ENCODE assay signal across 9 mouse cellular contexts in genomic region chr5:73257723-73258122, GRCm38 (mm10). TPM values are rescaled to one million over a fixed set of nuclear protein-coding genes. Genes with fewer than 3 reads are reported as not detected.
DNase-seq lines count a peak whose midpoint lies in the region; ATAC-seq and TF ChIP-seq lines count a peak whose summit lies in the region.
"Had no signal": no experiment of that assay in that cellular context is flagged by ENCODE, and none has a peak within 500 bp of the region (broad histone marks: within the 10 kb centered on the region; RNA-seq: fewer than 3 reads in every experiment).

No protein-coding gene starts in this region.

- H3K4me1 ChIP-seq in heart, embryonic 14.5 days (ENCODE audit: control insufficient read depth in 2 of 2, insufficient read depth in 2 of 2, low read length in 2 of 2): peaks cover 6 to 26% of the 10 kb centered on the region in 2 experiments
- peaks cover 6% of the 10 kb centered on the region for H3K4me1 ChIP-seq in heart, adult 2 months (ENCODE audit: control insufficient read depth, insufficient read depth, low read length)
- H3K4me1 ChIP-seq in G1E (ENCODE audit: insufficient read depth, low read depth, low read length): peaks cover 54% of the 10 kb centered on the region
- peaks cover 14% of the 10 kb centered on the region for H3K4me1 ChIP-seq in forebrain, postnatal 0 days (ENCODE audit: insufficient read depth)
- H3K4me1 ChIP-seq in liver, embryonic 14.5 days (replicated peaks; ENCODE audit: control insufficient read depth in 2 of 2, insufficient read depth in 2 of 2, low read length in 1 of 2): peaks cover 25 to 27% of the 10 kb centered on the region in 2 experiments

- ATAC-seq in heart, embryonic 14.5 days (ENCODE audit: insufficient number of reproducible peaks, insufficient read depth, low FRiP score, low read depth): no peak
- no peak for ATAC-seq in G1E (ENCODE audit: extremely low read depth, insufficient number of reproducible peaks, low FRiP score, poor library complexity, severe bottlenecking)
- no peak for ATAC-seq in forebrain, postnatal 0 days
- no peak for ATAC-seq in liver, embryonic 14.5 days (ENCODE audit: insufficient read depth)
- ATAC-seq in monocyte, adult 5-6 weeks (replicated peaks; ENCODE audit: insufficient number of reproducible peaks, low FRiP score, low TSS enrichment, poor library complexity, severe bottlenecking): no peak

- no peak for TF ChIP-seq EP300 in heart, adult 2 months (IDR thresholded peaks at IDR 0.05; ENCODE audit: insufficient read depth, low read depth, low read length)
- TF ChIP-seq EP300 in liver, embryonic 14.5 days (IDR thresholded peaks at IDR 0.05; ENCODE audit: low read depth): no peak

- intact Hi-C loops in heart, adult 2 months (cut with DNase I): loop anchor here (10.0 kb wide), 1 partner anchor 343 kb away; the partner anchor contains the start of gene Slain2

- no peaks in the 10 kb centered on the region for H3K9me3 ChIP-seq in heart, embryonic 14.5 days (ENCODE audit: control insufficient read depth, low read length)
- no peaks in the 10 kb centered on the region for H3K9me3 ChIP-seq in G1E (replicated peaks)
- H3K9me3 ChIP-seq in forebrain, postnatal 0 days (ENCODE audit: low read length): no peaks in the 10 kb centered on the region
- H3K9me3 ChIP-seq in liver, embryonic 14.5 days (ENCODE audit: control insufficient read depth, low read length): no peaks in the 10 kb centered on the region

- no peak overlapping the region for H3K27ac ChIP-seq in heart, embryonic 14.5 days (replicated peaks in 1 of 2; ENCODE audit: control insufficient read depth in 1 of 2, insufficient read depth in 1 of 2, low read depth in 2 of 2, low read length in 2 of 2)
- H3K27ac ChIP-seq in heart, adult 2 months: no peak overlapping the region
- no peak overlapping the region for H3K27ac ChIP-seq in forebrain, postnatal 0 days (ENCODE audit: low read depth, low read length)
- peak overlapping the region; percentile 71; the same call in 1 of the 2 replicates for H3K27ac ChIP-seq in liver, embryonic 14.5 days

- 49% methylated on average over 8 of the region's 8 CpGs for WGBS in heart, embryonic 14.5 days
- 49% methylated on average over 8 of the region's 8 CpGs for WGBS in heart, adult 2 months
- 55% methylated on average over 8 of the region's 8 CpGs for WGBS in forebrain, postnatal 0 days
- WGBS in liver, embryonic 14.5 days (ENCODE audit: insufficient replicate concordance): 24% methylated on average over 8 of the region's 8 CpGs

- no peak for DNase-seq in heart, adult 2 months
- DNase-seq in G1E (ENCODE audit: low spot score): no peak
- no peak for DNase-seq in forebrain, postnatal 0 days
- no peak for DNase-seq in liver, embryonic 14.5 days (ENCODE audit: low read depth in 3 of 3, low spot score in 3 of 3)
- DNase-seq in frontal cortex, adult 2 months (ENCODE audit: extremely low spot score in 1 of 2, low spot score in 1 of 2): no peak
- no peak for DNase-seq in layer of hippocampus, postnatal 25 days (ENCODE audit: extremely low spot score in 1 of 2, low spot score in 1 of 2)
- DNase-seq: kidney, adult 18-20 months had no signal

- no peak for TF ChIP-seq CTCF in heart, adult 2 months (IDR thresholded peaks at IDR 0.05)
- no peak for TF ChIP-seq CTCF in G1E (IDR thresholded peaks at IDR 0.05; ENCODE audit: low read depth, low read length)
- no peak for TF ChIP-seq CTCF in forebrain, postnatal 0 days (IDR thresholded peaks at IDR 0.05; ENCODE audit: low read depth)
- TF ChIP-seq CTCF in liver, embryonic 14.5 days (IDR thresholded peaks at IDR 0.05; ENCODE audit: low read depth): no peak

- TF ChIP-seq POLR2A in heart, adult 2 months (IDR thresholded peaks at IDR 0.05; ENCODE audit: insufficient read depth, low read depth, low read length): no peak

- H3K79me2 ChIP-seq in heart, adult 2 months (replicated peaks; ENCODE audit: control insufficient read depth, insufficient read depth, low read length): 0 out of 2 replicates have a peak, but pooled peaks cover 1% of the 10 kb centered on the region

- H3K27me3 ChIP-seq in heart, embryonic 14.5 days (ENCODE audit: control insufficient read depth, insufficient read depth, low read length): no peaks in the 10 kb centered on the region
- no peaks in the 10 kb centered on the region for H3K27me3 ChIP-seq in heart, adult 2 months (ENCODE audit: control insufficient read depth, insufficient read depth, low read length)
- H3K27me3 ChIP-seq in G1E (ENCODE audit: insufficient read depth, low read length): no peaks in the 10 kb centered on the region
- no peaks in the 10 kb centered on the region for H3K27me3 ChIP-seq in forebrain, postnatal 0 days (ENCODE audit: insufficient read depth, low read length)
- no peaks in the 10 kb centered on the region for H3K27me3 ChIP-seq in liver, embryonic 14.5 days (ENCODE audit: control insufficient read depth, insufficient read depth, low read length)

- peak overlapping the region; percentile 76 for H3K9ac ChIP-seq in heart, embryonic 14.5 days (ENCODE audit: low read length)
- H3K9ac ChIP-seq in heart, adult 2 months (ENCODE audit: low read depth, low read length): no peak overlapping the region
- H3K9ac ChIP-seq in forebrain, postnatal 0 days: peak overlapping the region; percentile 6; the same call in 1 of the 2 replicates
- peak overlapping the region; percentile 68 for H3K9ac ChIP-seq in liver, embryonic 14.5 days (replicated peaks)

- H3K4me2 ChIP-seq in heart, embryonic 14.5 days (ENCODE audit: low read length): peak overlapping the region; percentile 93
- peak overlapping the region; percentile 52; the same call in 1 of the 2 replicates for H3K4me2 ChIP-seq in forebrain, postnatal 0 days (ENCODE audit: low read depth)
- peak overlapping the region; percentile 85 for H3K4me2 ChIP-seq in liver, embryonic 14.5 days (ENCODE audit: low read depth)

- H3K36me3 ChIP-seq in heart, embryonic 14.5 days (ENCODE audit: control insufficient read depth, insufficient read depth, low read length): no peaks in the 10 kb centered on the region
- H3K36me3 ChIP-seq in heart, adult 2 months (ENCODE audit: control insufficient read depth, insufficient read depth, low read length): peaks cover 8% of the 10 kb centered on the region
- H3K36me3 ChIP-seq in G1E (replicated peaks): no peaks in the 10 kb centered on the region
- H3K36me3 ChIP-seq in forebrain, postnatal 0 days (ENCODE audit: insufficient read depth): no peaks in the 10 kb centered on the region
- no peaks in the 10 kb centered on the region for H3K36me3 ChIP-seq in liver, embryonic 14.5 days (replicated peaks; ENCODE audit: control insufficient read depth, insufficient read depth, low read depth)

- peak overlapping the region in 1 of 2 experiments; percentile 59; a peak in 1 of 4 replicates for H3K4me3 ChIP-seq in heart, embryonic 14.5 days (ENCODE audit: control insufficient read depth in 1 of 2, insufficient read depth in 1 of 2, low read depth in 1 of 2, low read length in 2 of 2)
- H3K4me3 ChIP-seq in heart, adult 2 months: no peak overlapping the region; the same call in 1 of the 2 replicates
- H3K4me3 ChIP-seq in G1E (ENCODE audit: low read depth, low read length): peak overlapping the region; percentile 96; the same call in 1 of the 2 replicates
- H3K4me3 ChIP-seq in forebrain, postnatal 0 days (ENCODE audit: low read depth, low read length): no peak overlapping the region
- H3K4me3 ChIP-seq in liver, embryonic 14.5 days (ENCODE audit: insufficient read depth in 1 of 2, low read depth in 2 of 2, low read length in 2 of 2): peak overlapping the region; percentile 44 to 67

RNA-seq across cellular contexts. Expression of gene Fryl, which starts 1.3 kb away (rescaled TPM):
- 30.5 and 35.0 TPM in 2 replicates for polyA plus RNA-seq in heart, embryonic 14.5 days (2014; fragmentation: Nextera tagmentation; extraction: Ambion mirVana)
- total RNA-seq in heart, adult 2 months (2021): 10 to 100 TPM; 32.9 to 40.7 TPM
- 25.9 and 27.4 TPM in 2 replicates for polyA plus RNA-seq in heart, adult 2 months (2012; rRNA removed)
- 352 and 439 TPM in 2 replicates for total RNA-seq in G1E (2014; fragmentation: Nextera tagmentation)
- 112 and 118 TPM in 2 replicates for total RNA-seq in G1E (2017)
- polyA plus RNA-seq in G1E (2012): 133 and 147 TPM in 2 replicates
- 46.9 and 53.6 TPM in 2 replicates for total RNA-seq in forebrain, postnatal 0 days (2014; rRNA removed)
- polyA plus RNA-seq in forebrain, postnatal 0 days (2015; fragmentation: Nextera tagmentation; extraction: Ambion mirVana): 10.8 and 17.7 TPM in 2 replicates
- polyA plus RNA-seq in liver, embryonic 14.5 days (2012; rRNA removed): 15.4 and 22.1 TPM in 2 replicates
- polyA plus RNA-seq in liver, embryonic 14.5 days (2014; fragmentation: Nextera tagmentation; extraction: Ambion mirVana): 41.8 and 46.7 TPM in 2 replicates
- 73.2 and 76.6 TPM in 2 replicates for polyA plus RNA-seq in frontal cortex, adult 2 months (2012; rRNA removed)
- total RNA-seq in monocyte, adult 5-6 weeks (2017): 123 to 248 TPM (median 154 TPM) in 3 replicates
- 10 to 100 TPM; 60.0 to 65.0 TPM for total RNA-seq in layer of hippocampus, postnatal 25 days (2021)

RNA-seq across cellular contexts. Expression of gene Ociad1, which starts 34.9 kb away (rescaled TPM):
- polyA plus RNA-seq in heart, embryonic 14.5 days (2014; fragmentation: Nextera tagmentation; extraction: Ambion mirVana): 142 and 160 TPM in 2 replicates
- total RNA-seq in heart, adult 2 months (2021): 100 to 1,000 TPM; 232 to 249 TPM
- polyA plus RNA-seq in heart, adult 2 months (2012; rRNA removed): 83.4 and 133 TPM in 2 replicates
- total RNA-seq in G1E (2014; fragmentation: Nextera tagmentation) (311 and 324 TPM in 2 replicates), G1E (2017) (223 and 231 TPM in 2 replicates)
- polyA plus RNA-seq in G1E (2012): 93.3 and 121 TPM in 2 replicates
- total RNA-seq in forebrain, postnatal 0 days (2014; rRNA removed): 237 and 265 TPM in 2 replicates
- polyA plus RNA-seq in forebrain, postnatal 0 days (2015; fragmentation: Nextera tagmentation; extraction: Ambion mirVana): 336 and 379 TPM in 2 replicates
- 59.2 and 81.4 TPM in 2 replicates for polyA plus RNA-seq in liver, embryonic 14.5 days (2012; rRNA removed)
- polyA plus RNA-seq in liver, embryonic 14.5 days (2014; fragmentation: Nextera tagmentation; extraction: Ambion mirVana): 74.9 and 77.4 TPM in 2 replicates
- polyA plus RNA-seq in frontal cortex, adult 2 months (2012; rRNA removed): 357 and 372 TPM in 2 replicates
- 252 to 293 TPM (median 259 TPM) in 3 replicates for total RNA-seq in monocyte, adult 5-6 weeks (2017)
- total RNA-seq in layer of hippocampus, postnatal 25 days (2021): 100 to 1,000 TPM; 454 to 476 TPM

Comparison
In these comparisons a context has a peak if more than half of its experiments do, and no peak if none do; other contexts are left out.
1. H3K4me3 ChIP-seq: peak in G1E (single experiment) and liver, embryonic 14.5 days (2 of 2); none in heart, adult 2 months (single experiment) and forebrain, postnatal 0 days (single experiment).
2. Peak in every context shown above with its lines, with median percentiles within 50 percentile points of each other: H3K4me2 ChIP-seq.